Mouse (Mus musculus) limb, embryonic 12.5 days (tissue): ENCODE measurements at regions not wholly inside any gene's neighbourhood (a gene's known extent, or its start where the extent isn't known, plus 50 kb on each side); places are given as distances from the start of the nearest gene placed in this dataset.
A peak's percentile ranks its signal among the peaks of the same experiment; 100 is the strongest.

Experiments used
- ATAC-seq: fragments of 200-750 bp; cut with Nextera tagmentation; 2 replicates; pipeline ENCODE4 v1.8.0; 2017; ENCODE audit warnings: low read depth, moderate TSS enrichment; ENCODE audit not compliant: insufficient number of reproducible peaks, insufficient read depth, low FRiP score, low TSS enrichment
- H3K27ac ChIP-seq: fragments of 300-500 bp; sonication (generic); 2 replicates; pipeline ENCODE4 v1.5.1; 2016; ENCODE audit warnings: mild to moderate bottlenecking, moderate library complexity
- H3K27me3 ChIP-seq: fragments of 300-500 bp; sonication (generic); 2 replicates; pipeline ENCODE4 v1.6.1; 2016; ENCODE audit warnings: mild to moderate bottlenecking, moderate library complexity
- H3K36me3 ChIP-seq: fragments of 300-500 bp; sonication (generic); 2 replicates; pipeline ENCODE4 v1.6.1; 2016; ENCODE audit warnings: mild to moderate bottlenecking, moderate library complexity
- H3K4me1 ChIP-seq: fragments of 300-500 bp; sonication (generic); replicated peaks from 2 replicates; pipeline ENCODE4 v1.6.1; 2016
- H3K4me2 ChIP-seq: fragments of 300-500 bp; sonication (generic); 2 replicates; pipeline ENCODE4 v1.6.1; 2016; ENCODE audit warnings: mild to moderate bottlenecking, moderate library complexity
- H3K4me3 ChIP-seq: fragments of 300-500 bp; sonication (generic); replicated peaks from 2 replicates; pipeline ENCODE4 v1.5.1; 2016; ENCODE audit warnings: mild to moderate bottlenecking
- H3K9ac ChIP-seq: fragments of 300-500 bp; sonication (generic); replicated peaks from 2 replicates; pipeline ENCODE4 v1.6.1; 2016; ENCODE audit warnings: mild to moderate bottlenecking, moderate library complexity
- H3K9me3 ChIP-seq: fragments of 300-500 bp; sonication (generic); 2 replicates; pipeline ENCODE4 v1.6.1; 2016; ENCODE audit warnings: mild to moderate bottlenecking, moderate library complexity
- WGBS: fragments of 180-500 bp; shearing (Covaris S2); methylation state at CpG from one replicate; pipeline ENCODE4 v1.1.7; 2016; 5-methylcytosine and 5-hydroxymethylcytosine counted together

- WGBS: 29% methylated on average over 3 of the region's 3 CpGs
- no peak overlapping the region for H3K27ac ChIP-seq
- H3K9me3 ChIP-seq: no peaks in the 10 kb centered on the region
- H3K36me3 ChIP-seq: no peaks in the 10 kb centered on the region
- H3K4me3 ChIP-seq: no peak overlapping the region
- no peak for ATAC-seq
- no peaks in the 10 kb centered on the region for H3K27me3 ChIP-seq
- H3K4me1 ChIP-seq: no peaks in the 10 kb centered on the region
- H3K9ac ChIP-seq: no peak overlapping the region
- H3K4me2 ChIP-seq: no peak overlapping the region
These were observed 1002.1 kb upstream of the Pou3f2 start for GRCm38 (mm10) chr4:23490224-23490623.

GRCm38 (mm10) chr4:23491255-23491654 lies 1003.1 kb upstream of the Pou3f2 start:
- Histone ChIP-seq H3K9me3 (no peaks in the 10 kb centered on the region), H3K4me3 (no peak overlapping the region), H3K4me2 (no peak overlapping the region), H3K36me3 (no peaks in the 10 kb centered on the region), H3K27me3 (no peaks in the 10 kb centered on the region), H3K4me1 (no peaks in the 10 kb centered on the region), H3K9ac (no peak overlapping the region), H3K27ac (no peak overlapping the region)
- ATAC-seq: no peak
- WGBS: 56% methylated on average over 2 of the region's 2 CpGs

- Histone ChIP-seq H3K4me1 (no peaks in the 10 kb centered on the region), H3K27me3 (no peaks in the 10 kb centered on the region), H3K4me2 (no peak overlapping the region), H3K36me3 (no peaks in the 10 kb centered on the region), H3K4me3 (no peak overlapping the region), H3K27ac (no peak overlapping the region), H3K9me3 (no peaks in the 10 kb centered on the region), H3K9ac (no peak overlapping the region)
- WGBS: 74% methylated on average over 2 of the region's 2 CpGs
- ATAC-seq: no peak
These were observed 997.5 kb upstream of the Mms22l start for GRCm38 (mm10) chr4:23498710-23499109.

- Histone ChIP-seq H3K4me1 (no peaks in the 10 kb centered on the region), H3K9me3 (no peaks in the 10 kb centered on the region), H3K27ac (no peak overlapping the region), H3K27me3 (no peaks in the 10 kb centered on the region), H3K4me3 (no peak overlapping the region), H3K4me2 (no peak overlapping the region), H3K9ac (no peak overlapping the region), H3K36me3 (no peaks in the 10 kb centered on the region)
- no peak for ATAC-seq
- 62% methylated on average over 6 of the region's 6 CpGs for WGBS
These were observed 991.4 kb upstream of the Mms22l start for GRCm38 (mm10) chr4:23504770-23505420.

GRCm38 (mm10) chr4:23510873-23511272 lies 985.4 kb upstream of the Mms22l start:
- Histone ChIP-seq H3K27ac (no peak overlapping the region), H3K9me3 (no peaks in the 10 kb centered on the region), H3K4me1 (peaks cover 5% of the 10 kb centered on the region; the same call in 1 of the 2 replicates), H3K4me3 (no peak overlapping the region), H3K9ac (no peak overlapping the region), H3K4me2 (no peak overlapping the region), H3K27me3 (no peaks in the 10 kb centered on the region), H3K36me3 (no peaks in the 10 kb centered on the region)
- 44% methylated on average over 4 of the region's 4 CpGs for WGBS
- ATAC-seq: no peak

- Histone ChIP-seq H3K9ac (no peak overlapping the region), H3K27ac (no peak overlapping the region), H3K4me1 (peaks cover 5% of the 10 kb centered on the region; the same call in 1 of the 2 replicates), H3K36me3 (no peaks in the 10 kb centered on the region), H3K4me2 (no peak overlapping the region), H3K27me3 (no peaks in the 10 kb centered on the region), H3K9me3 (no peaks in the 10 kb centered on the region), H3K4me3 (no peak overlapping the region)
- WGBS: 37% methylated on average over 4 of the region's 4 CpGs
- ATAC-seq: no peak
These were observed 984.2 kb upstream of the Mms22l start for GRCm38 (mm10) chr4:23512014-23512413.

- 0 out of 2 replicates have a peak, but pooled peaks cover 2% of the 10 kb centered on the region for H3K9me3 ChIP-seq
- H3K4me2 ChIP-seq: peak overlapping the region; percentile 24
- WGBS: 12% methylated on average over 9 of the region's 9 CpGs
- H3K9ac ChIP-seq: no peak overlapping the region
- no peaks in the 10 kb centered on the region for H3K36me3 ChIP-seq
- 0 out of 2 replicates have a peak, but pooled peaks have one; percentile 26 for ATAC-seq
- no peak overlapping the region for H3K27ac ChIP-seq
- no peak overlapping the region for H3K4me3 ChIP-seq
- H3K27me3 ChIP-seq: no peaks in the 10 kb centered on the region
- peaks cover 5% of the 10 kb centered on the region; the same call in 1 of the 2 replicates for H3K4me1 ChIP-seq
These were observed 982.3 kb upstream of the Mms22l start for GRCm38 (mm10) chr4:23513939-23514338.
